Mouse (Mus musculus) forebrain, embryonic 10.5 days (tissue): ENCODE data around the gene Tmbim1. TPM values are rescaled to one million over a fixed set of nuclear protein-coding genes. Genes with fewer than 3 reads are reported as not detected.

ENCODE experiments used
- DNase-seq: peaks from one replicate; pipeline ENCODE4 v3.0.0-alpha.2; 2017; ENCODE audit warnings: low spot score; ENCODE audit errors: extremely low spot score
- H3K27ac ChIP-seq: fragments of 300-500 bp; sonication (generic); 2 replicates; pipeline ENCODE4 v1.5.1; 2016; ENCODE audit warnings: mild to moderate bottlenecking
- H3K27me3 ChIP-seq: fragments of 300-500 bp; sonication (generic); 2 replicates; pipeline ENCODE4 v1.6.1; 2016; ENCODE audit warnings: mild to moderate bottlenecking; ENCODE audit not compliant: poor library complexity, severe bottlenecking
- H3K36me3 ChIP-seq: fragments of 300-500 bp; sonication (generic); replicated peaks from 2 replicates; pipeline ENCODE4 v1.6.1; 2016; ENCODE audit warnings: mild to moderate bottlenecking, moderate library complexity
- H3K4me1 ChIP-seq: fragments of 300-500 bp; sonication (generic); 2 replicates; pipeline ENCODE4 v1.6.1; 2016
- H3K4me3 ChIP-seq: fragments of 300-500 bp; sonication (generic); 2 replicates; pipeline ENCODE4 v1.5.1; 2016; ENCODE audit warnings: mild to moderate bottlenecking, moderate library complexity
- H3K9me3 ChIP-seq: fragments of 300-500 bp; sonication (generic); 2 replicates; pipeline ENCODE4 v1.6.1; 2016; ENCODE audit warnings: mild to moderate bottlenecking, moderate library complexity
- WGBS: fragments of 180-500 bp; shearing (Covaris S2); methylation state at CpG from one replicate; pipeline ENCODE4 v1.1.7; 2016; 5-methylcytosine and 5-hydroxymethylcytosine counted together
- polyA plus RNA-seq: library from polyadenylated mRNA; unstranded; fragments of >200 nt; fragmentation: Nextera tagmentation; extraction: Ambion mirVana; gene quantifications from 2 replicates; pipeline ENCODE4 v1.2.1, GENCODE M21; 2016

Tmbim1 gene
- polyA plus RNA-seq, 1 experiment from 2014 or later: 8.3 TPM

- Histone ChIP-seq H3K36me3 (peaks cover 56% of the 10 kb centered on the region), H3K27me3 (no peaks in the 10 kb centered on the region), H3K27ac (no peak overlapping the region), H3K4me3 (no peak overlapping the region), H3K4me1 (peaks cover 1% of the 10 kb centered on the region), H3K9me3 (no peaks in the 10 kb centered on the region)
- 88% methylated on average over 2 of the region's 2 CpGs for WGBS
- DNase-seq: no peak
Observed at GRCm38 (mm10) chr1:74245525-74245924, 59.9 kb downstream of the Tmbim1 start.

- Histone ChIP-seq H3K27me3 (no peaks in the 10 kb centered on the region), H3K27ac (no peak overlapping the region), H3K36me3 (peaks cover 21% of the 10 kb centered on the region), H3K4me3 (no peak overlapping the region), H3K4me1 (peaks cover 41% of the 10 kb centered on the region), H3K9me3 (no peaks in the 10 kb centered on the region)
- no peak for DNase-seq
- 95% methylated on average over 4 of the region's 4 CpGs for WGBS
Observed at GRCm38 (mm10) chr1:74240832-74241231, 64.6 kb downstream of the Tmbim1 start.

GRCm38 (mm10) chr1:74240311-74240710 lies 65.1 kb downstream of the Tmbim1 start:
- no peak overlapping the region for H3K27ac ChIP-seq
- no peak overlapping the region for H3K4me3 ChIP-seq
- 86% methylated on average over 6 of the region's 6 CpGs for WGBS

GRCm38 (mm10) chr1:74239618-74240017 lies 65.8 kb downstream of the Tmbim1 start:
- H3K27ac ChIP-seq: no peak overlapping the region
- H3K9me3 ChIP-seq: no peaks in the 10 kb centered on the region
- WGBS: 73% methylated on average over 11 of the region's 11 CpGs
- no peaks in the 10 kb centered on the region for H3K27me3 ChIP-seq
- peaks cover 20% of the 10 kb centered on the region for H3K36me3 ChIP-seq
- no peak for DNase-seq
- peak overlapping the region; percentile 99; the same call in 1 of the 2 replicates for H3K4me3 ChIP-seq
- H3K4me1 ChIP-seq: peaks cover 43% of the 10 kb centered on the region

More at GRCm38 (mm10) chr1:74240311-74240710, 65.1 kb downstream of the Tmbim1 start:
- Histone ChIP-seq H3K36me3 (peaks cover 20% of the 10 kb centered on the region), H3K27me3 (no peaks in the 10 kb centered on the region), H3K9me3 (no peaks in the 10 kb centered on the region), H3K4me1 (peaks cover 43% of the 10 kb centered on the region)
- DNase-seq: no peak

- Histone ChIP-seq H3K4me1 (peaks cover 43% of the 10 kb centered on the region), H3K4me3 (peak overlapping the region; percentile 99; the same call in 1 of the 2 replicates), H3K27me3 (no peaks in the 10 kb centered on the region), H3K36me3 (peaks cover 20% of the 10 kb centered on the region), H3K9me3 (no peaks in the 10 kb centered on the region), H3K27ac (no peak overlapping the region)
- 76% methylated on average over 7 of the region's 7 CpGs for WGBS
- no peak for DNase-seq
Observed at GRCm38 (mm10) chr1:74239162-74239561, 66.3 kb downstream of the Tmbim1 start.

Other genes with a start within 250 kb of the Tmbim1 start
- gene Tns1, start 181.2 kb downstream of the Tmbim1 start, polyA plus RNA-seq: 11.6 and 15.9 TPM in 2 replicates
- gene Rufy4, start 180.1 kb downstream of the Tmbim1 start, polyA plus RNA-seq: 0.27 and 0.35 TPM in 2 replicates
- 0.05 and 0.14 TPM in 2 replicates for gene Cxcr2, start 151.6 kb downstream of the Tmbim1 start, polyA plus RNA-seq
- gene Cxcr1, start 111.0 kb downstream of the Tmbim1 start, polyA plus RNA-seq: not detected in 2 replicates
- 345 TPM in 2 replicates for gene Arpc2, start 69.5 kb downstream of the Tmbim1 start, polyA plus RNA-seq
- 0.14 and 0.33 TPM in 2 replicates for gene Gpbar1, start 27.1 kb downstream of the Tmbim1 start, polyA plus RNA-seq
- 245 and 246 TPM in 2 replicates for gene Aamp, start 20.9 kb downstream of the Tmbim1 start, polyA plus RNA-seq
- gene Pnkd, start 20.7 kb downstream of the Tmbim1 start, polyA plus RNA-seq: 99.7 and 101 TPM in 2 replicates
- gene Catip, start 56.5 kb upstream of the Tmbim1 start, polyA plus RNA-seq: 0.12 and 0.34 TPM in 2 replicates
- gene Slc11a1, start 69.6 kb upstream of the Tmbim1 start, polyA plus RNA-seq: 2.7 and 2.9 TPM in 2 replicates
- 38.0 and 38.2 TPM in 2 replicates for gene Ctdsp1, start 85.9 kb upstream of the Tmbim1 start, polyA plus RNA-seq
- gene Vil1, start 103.8 kb upstream of the Tmbim1 start, polyA plus RNA-seq: 0.12 and 0.17 TPM in 2 replicates
- gene Cnot9, start 200.4 kb upstream of the Tmbim1 start, polyA plus RNA-seq: 112 TPM in 2 replicates
- gene Plcd4, start 237.3 kb upstream of the Tmbim1 start, polyA plus RNA-seq: 0.90 and 1.1 TPM in 2 replicates
- gene Usp37, start 238.7 kb upstream of the Tmbim1 start, polyA plus RNA-seq: 53.2 TPM in 2 replicates